Mouse (Mus musculus): ENCODE results near the gene Zfp46.
A peak's percentile ranks its signal among the peaks of the same experiment; 100 is the strongest.

Gene Zfp46

DNA sequence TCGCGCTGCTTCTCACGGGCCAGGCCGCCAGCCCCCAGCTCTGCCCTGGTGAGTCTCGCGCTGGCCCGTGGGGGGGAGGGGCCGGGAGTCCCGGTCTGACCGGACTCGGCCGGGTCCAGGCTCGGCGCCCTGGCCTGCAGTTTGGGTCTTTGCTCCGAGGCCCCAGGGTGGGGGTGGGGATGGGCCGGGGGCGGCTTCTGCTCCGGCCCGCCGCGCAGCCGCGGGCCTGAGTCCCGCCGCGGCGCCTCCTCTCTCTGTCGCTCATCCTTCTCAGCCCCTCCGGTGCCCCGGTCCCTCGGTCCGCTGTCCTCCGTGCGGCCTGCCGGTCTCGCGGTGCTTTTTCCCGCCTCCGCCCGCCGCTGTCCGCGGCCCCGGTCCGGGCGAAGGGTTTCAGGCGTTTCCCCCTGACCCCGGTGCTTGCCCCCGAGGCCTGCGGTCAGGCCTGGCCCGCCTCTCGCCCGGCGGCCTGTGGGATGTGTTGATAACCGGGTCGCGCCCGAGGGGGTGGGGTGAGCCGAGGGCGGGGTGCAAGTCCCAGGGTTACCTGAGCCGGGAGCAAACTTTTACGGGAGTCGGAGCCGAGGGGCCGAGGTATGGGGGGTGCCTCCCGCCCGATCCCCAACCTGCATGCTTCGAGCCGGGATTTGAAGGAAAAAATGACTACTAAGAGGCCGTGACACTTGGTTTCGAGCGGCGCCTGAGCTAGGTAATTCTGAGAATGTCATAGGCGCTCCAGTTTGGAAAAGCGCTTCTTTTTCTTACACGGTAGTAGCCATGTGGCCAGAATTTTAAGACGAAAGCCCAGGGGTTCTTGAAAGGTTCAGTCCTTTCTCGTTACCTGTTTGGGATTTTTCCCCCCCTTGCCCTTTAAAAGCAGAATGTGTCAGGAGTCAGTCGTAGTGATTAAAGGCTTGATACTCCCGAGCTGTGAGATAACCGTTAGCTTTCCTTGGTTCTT is 26.8 kb downstream of the Zfp46 start:
- peak; percentile 36 for DNase-seq (ENCODE audit: low spot score)

DNA sequence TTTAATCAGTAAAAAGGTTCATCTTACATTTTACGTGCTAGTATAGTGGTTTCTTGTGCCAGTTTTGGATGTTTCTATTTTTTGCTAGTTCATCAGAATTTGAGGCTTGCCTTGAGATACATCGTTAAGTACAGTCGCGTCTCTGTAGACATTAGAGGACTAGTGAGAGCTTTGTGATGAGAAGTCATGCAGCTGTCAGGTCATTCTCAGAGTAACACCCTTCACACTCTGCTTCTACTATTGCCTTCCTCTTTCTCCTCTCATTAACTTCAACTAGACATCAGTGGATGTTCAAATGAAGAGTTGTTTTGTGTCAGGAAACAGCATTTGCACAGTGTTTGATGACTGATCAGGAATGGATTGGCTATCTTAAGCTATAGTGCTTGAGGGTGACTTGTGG is 28.1 kb downstream of the Zfp46 start:
- DNase-seq (ENCODE audit: low spot score), result no peak

DNA sequence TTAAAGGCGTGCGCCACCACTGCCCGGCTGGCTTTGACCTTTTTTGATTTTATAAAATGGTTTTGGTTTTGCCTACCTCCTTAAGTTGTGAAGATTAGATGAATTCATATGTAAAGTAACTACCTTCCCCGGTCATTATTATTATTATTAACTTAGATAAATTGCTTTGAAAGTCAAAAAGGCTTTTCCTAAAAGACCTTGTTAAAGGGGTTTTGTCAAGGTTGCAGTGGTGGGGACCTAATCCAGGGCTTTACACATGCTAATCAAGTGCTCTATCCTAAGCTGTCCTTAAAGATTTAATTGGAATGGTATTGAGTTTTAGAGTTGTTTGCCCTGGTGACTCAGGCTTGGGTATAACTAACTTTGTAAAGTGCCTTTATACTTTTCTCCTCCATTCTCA is 33.2 kb downstream of the Zfp46 start:
- DNase-seq (ENCODE audit: low spot score), result no peak

DNA sequence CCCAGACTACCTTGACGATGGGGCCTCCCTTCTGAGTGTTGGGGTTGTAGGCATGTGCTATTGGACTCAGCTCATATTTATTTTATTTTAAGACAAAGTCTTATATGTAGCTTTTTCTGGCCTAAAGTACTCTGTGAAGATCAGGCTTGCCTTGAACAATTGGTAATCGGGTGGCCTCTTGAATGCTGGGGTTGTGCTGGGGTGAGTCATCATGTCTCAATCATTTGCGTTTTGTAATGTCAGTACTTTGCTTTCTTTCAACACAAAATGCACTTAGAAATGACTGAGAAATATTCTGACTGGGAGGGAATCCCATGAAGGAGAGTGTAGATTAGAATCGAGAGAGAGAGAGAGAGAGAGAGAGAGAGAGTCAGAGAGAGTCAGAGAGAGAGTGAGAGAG is 35.5 kb downstream of the Zfp46 start:
- no peak for DNase-seq (ENCODE audit: low spot score)

DNA sequence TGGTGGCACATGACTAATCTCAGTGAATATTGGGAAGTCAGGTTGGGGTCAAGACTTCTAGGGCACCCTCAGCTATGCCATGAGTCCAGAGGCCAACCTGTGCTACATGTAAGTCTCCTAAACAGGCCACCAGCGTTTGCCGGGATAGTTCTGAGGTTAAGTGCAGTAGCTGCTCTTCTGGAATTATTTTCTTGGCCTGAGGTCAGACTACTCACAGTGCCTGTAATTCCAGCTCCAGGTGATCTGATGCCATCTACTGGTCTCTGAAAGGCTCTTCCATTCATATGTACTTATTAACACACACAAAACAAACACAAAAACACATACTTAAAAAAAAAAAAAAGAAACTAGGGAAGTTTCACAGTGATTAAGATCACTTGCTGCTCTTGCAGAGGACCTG is 39.7 kb downstream of the Zfp46 start:
- no peak for DNase-seq (ENCODE audit: low spot score)

DNA sequence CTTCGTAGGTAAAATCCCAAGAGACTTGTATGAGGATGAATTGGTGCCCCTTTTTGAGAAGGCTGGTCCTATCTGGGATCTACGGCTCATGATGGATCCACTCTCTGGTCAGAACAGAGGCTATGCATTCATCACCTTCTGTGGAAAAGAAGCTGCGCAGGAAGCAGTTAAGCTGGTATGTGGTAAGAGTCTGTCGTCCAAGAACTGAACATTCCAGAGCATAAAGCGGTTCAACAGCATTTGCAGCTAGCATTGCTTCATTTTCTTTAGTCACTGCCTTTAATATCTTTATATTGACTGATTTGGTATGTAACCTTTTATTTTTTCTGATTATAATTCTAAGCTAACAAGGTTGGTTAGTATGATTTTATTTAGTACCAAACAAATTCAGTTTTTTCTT is 42.8 kb downstream of the Zfp46 start:
- DNase-seq (ENCODE audit: low spot score), result no peak

DNA sequence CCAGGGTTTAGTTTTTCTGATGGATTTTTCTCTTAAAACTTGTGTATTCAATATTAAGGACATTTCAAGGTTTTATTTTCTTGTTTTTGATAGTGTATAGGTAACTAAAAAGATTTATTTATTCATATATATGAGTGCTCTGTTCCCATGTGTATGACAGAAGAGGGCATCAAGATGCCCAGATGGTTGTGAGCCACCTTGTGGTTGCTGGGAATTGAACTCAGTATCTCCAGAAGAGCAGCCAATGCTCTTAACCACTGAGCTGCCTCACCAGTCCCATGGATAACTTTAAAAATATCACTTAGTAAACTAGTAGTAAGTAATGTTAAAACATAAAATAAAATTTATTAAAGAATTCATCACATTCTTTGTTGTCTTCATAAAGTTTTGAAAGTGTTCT is 43.6 kb downstream of the Zfp46 start:
- DNase-seq (ENCODE audit: low spot score), result no peak

DNA sequence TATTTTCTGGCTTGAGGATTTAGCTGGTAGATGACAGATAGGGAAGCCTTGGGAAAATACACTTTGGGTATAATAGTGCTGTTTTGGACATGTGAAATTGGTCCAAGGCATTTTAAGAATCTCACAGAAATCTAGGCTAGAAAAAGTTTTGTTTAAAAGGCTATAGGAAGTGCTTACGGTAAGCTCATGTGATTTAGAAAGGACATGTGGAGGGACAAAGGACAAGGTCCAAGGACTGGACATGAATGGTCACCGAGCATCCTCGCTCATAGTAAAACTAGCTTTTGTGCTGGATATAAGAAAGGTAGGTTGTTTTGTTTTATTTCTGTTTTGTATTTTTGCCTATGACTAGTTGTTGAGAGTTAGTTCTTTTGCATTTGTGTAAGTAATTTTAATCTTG is 47.2 kb downstream of the Zfp46 start:
- no peak for DNase-seq (ENCODE audit: low spot score)

DNA sequence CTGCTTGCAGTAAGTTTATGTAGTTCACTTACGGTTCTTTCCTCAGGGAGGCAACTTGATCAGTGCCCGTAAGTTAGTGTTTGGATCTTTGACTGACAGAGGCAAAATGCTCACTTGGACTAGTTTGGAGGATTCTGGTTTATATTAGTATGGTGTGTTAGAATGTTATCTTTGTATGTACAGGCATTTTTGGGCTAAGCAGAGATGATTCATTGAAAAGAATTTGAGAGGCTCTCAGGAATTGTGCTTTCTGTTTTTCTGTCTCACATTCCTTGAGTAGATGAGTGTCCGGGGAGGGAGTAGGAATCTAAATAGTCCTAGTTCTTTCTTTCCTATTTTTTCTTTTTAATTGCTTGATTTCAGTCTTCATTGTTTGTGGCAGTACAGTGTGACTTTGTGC is 48.7 kb downstream of the Zfp46 start:
- DNase-seq (ENCODE audit: low spot score), result no peak

DNA sequence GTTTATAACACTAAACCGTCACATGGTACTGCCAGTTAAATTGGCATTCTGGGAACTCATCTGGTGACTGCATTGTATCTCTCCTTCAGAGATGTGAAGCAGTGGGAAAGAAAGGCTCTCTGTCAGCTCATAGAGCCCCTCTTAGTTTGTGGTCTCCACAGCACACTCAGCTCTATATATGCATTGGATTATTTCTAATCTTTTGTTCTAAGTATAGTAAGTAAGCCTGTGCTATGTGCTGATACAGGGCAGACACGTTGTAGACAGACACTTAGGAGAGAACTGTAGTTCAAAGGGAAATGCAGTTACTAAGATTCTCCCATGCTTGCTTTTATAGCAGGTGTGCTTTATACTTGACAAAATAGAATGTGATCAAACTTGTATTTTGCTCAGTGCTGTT is 50.6 kb downstream of the Zfp46 start:
- DNase-seq (ENCODE audit: low spot score), result no peak

DNA sequence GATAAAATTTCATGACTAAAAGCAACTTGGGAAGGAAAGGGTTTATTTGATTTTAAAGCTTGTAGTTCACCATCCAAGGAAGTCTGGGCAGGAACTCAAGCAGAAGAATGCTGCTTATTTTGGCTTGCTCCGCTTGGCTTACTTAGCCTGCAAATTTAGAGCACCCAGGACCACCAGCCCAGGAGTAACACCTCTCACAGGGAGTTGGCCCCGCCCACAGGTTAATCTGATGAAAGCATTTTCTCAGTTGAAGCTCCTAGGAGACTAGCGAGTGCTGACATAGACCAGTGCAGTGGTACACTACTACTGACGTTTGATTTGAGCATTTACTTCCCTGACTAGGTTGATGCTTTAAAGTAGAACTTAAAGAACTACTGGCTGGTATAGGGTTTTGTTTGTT is 52.6 kb downstream of the Zfp46 start:
- no peak for DNase-seq (ENCODE audit: low spot score)
